Mouse (Mus musculus): ENCODE data around the gene A530084C06Rik. TPM values are rescaled to one million over a fixed set of nuclear protein-coding genes. Genes with fewer than 3 reads are reported as not detected.

A530084C06Rik gene
- total RNA-seq (2023) = not detected

GRCm38 (mm10) chr13:31558521-31559418, at the start of gene A530084C06Rik:
A530084C06Rik (minus strand) TSS chr13:31559333.

GRCm38 (mm10) chr13:31555834-31556233, 3.3 kb downstream of the A530084C06Rik start, which contains the start of gene Foxq1:
Foxq1 (plus strand) TSS chr13:31556134.

Other genes with a start within 250 kb of the A530084C06Rik start
- 0.15 TPM for gene Foxq1, start 3.2 kb downstream of the A530084C06Rik start, total RNA-seq (2023)
- not detected for gene Foxf2, start 66.5 kb upstream of the A530084C06Rik start, total RNA-seq (2023)
- gene Foxc1, start 247.3 kb upstream of the A530084C06Rik start, total RNA-seq (2023) = not detected

Measured in CD4-positive naive resting alpha-beta T cell, adult 57 days (primary cell).